Mouse (Mus musculus): ENCODE data around the gene Tfpt. TPM values are rescaled to one million over a fixed set of nuclear protein-coding genes. Genes with fewer than 3 reads are reported as not detected.
"Not testable (repeated sequence)": the region's sequence is repeated elsewhere in the genome, so short reads cannot be mapped to it uniquely, and the experiment has no call there.

The Tfpt gene
- polyA plus RNA-seq, 1 experiment from 2014 or later = 30.4 TPM

GRCm38 (mm10) chr7:3578196-3578595 is 51.5 kb downstream of the Tfpt start:
- Histone ChIP-seq H3K36me3 (ENCODE audit: control insufficient read depth, insufficient read depth, low read length) (no peaks in the 10 kb centered on the region), H3K9ac (replicated peaks; ENCODE audit: low read length) (no peak overlapping the region), H3K27me3 (ENCODE audit: control insufficient read depth, insufficient read depth, low read length) (no peaks in the 10 kb centered on the region), H3K4me3 (replicated peaks; ENCODE audit: low read depth, low read length) (no peak overlapping the region), H3K4me1 (ENCODE audit: control insufficient read depth, insufficient read depth, low read length) (no peaks in the 10 kb centered on the region), H3K27ac (replicated peaks; ENCODE audit: low read depth, low read length) (no peak overlapping the region), H3K4me2 (ENCODE audit: low read length) (no peak overlapping the region), H3K9me3 (ENCODE audit: control insufficient read depth, low read length) (no peaks in the 10 kb centered on the region)
- ATAC-seq (ENCODE audit: low FRiP score, low TSS enrichment) (no peak), DNase-seq (no peak)
- 73% methylated on average over 2 of the region's 2 CpGs for WGBS

DNA sequence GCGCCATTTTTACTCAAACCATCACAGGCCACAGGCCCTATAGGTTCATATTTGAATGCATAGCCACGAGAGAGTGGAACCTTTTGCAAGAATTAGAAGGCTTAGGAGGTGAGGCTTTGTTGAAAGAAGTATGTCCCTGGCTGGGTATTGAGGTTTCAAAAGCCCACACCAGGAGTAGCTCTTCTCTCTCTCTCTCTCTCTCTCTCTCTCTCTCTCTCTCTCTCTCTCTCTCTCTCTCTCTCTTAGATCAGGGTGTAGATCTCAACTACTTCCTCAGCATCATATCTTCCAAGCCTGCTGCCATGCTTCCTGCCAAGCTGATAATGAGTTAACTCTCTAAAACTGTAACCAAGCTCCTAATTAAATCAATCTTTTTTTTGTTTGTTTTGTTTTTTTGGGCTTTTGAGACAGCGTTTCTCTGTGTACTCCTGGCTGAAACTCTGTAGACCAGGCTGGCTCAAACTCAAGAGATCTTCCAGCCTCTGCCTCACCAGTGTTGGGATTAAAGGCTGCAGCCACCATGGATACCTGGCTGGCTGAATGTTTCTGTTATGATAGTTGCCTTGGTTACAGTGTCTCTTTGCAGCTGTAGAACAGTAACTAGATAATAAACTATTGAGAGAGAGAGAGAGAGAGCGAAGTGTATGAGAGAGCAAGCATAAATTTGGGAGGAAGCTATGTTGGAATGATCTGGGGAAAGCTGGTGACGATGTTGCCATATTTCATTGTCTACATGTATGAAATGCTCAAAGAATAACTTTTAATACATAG is 53.2 kb downstream of the Tfpt start:
- DNase-seq (no peak), ATAC-seq (ENCODE audit: low FRiP score, low TSS enrichment) (no peak)
- H3K4me1 ChIP-seq (ENCODE audit: control insufficient read depth, insufficient read depth, low read length) = no peaks in the 10 kb centered on the region
- no peaks in the 10 kb centered on the region for H3K36me3 ChIP-seq (ENCODE audit: control insufficient read depth, insufficient read depth, low read length)
- H3K9me3 ChIP-seq (ENCODE audit: control insufficient read depth, low read length) = no peaks in the 10 kb centered on the region
- no peak overlapping the region for H3K4me3 ChIP-seq (replicated peaks; ENCODE audit: low read depth, low read length)
- 79% methylated on average over 5 of the region's 5 CpGs for WGBS
- no peak overlapping the region for H3K9ac ChIP-seq (replicated peaks; ENCODE audit: low read length)
- no peaks in the 10 kb centered on the region for H3K27me3 ChIP-seq (ENCODE audit: control insufficient read depth, insufficient read depth, low read length)
- H3K27ac ChIP-seq (replicated peaks; ENCODE audit: low read depth, low read length) = no peak overlapping the region
- H3K4me2 ChIP-seq (ENCODE audit: low read length) = no peak overlapping the region

- H3K9me3 ChIP-seq (ENCODE audit: control insufficient read depth, low read length) = no peaks in the 10 kb centered on the region
- H3K9ac ChIP-seq (replicated peaks; ENCODE audit: low read length) = no peak overlapping the region
- DNase-seq (no peak), ATAC-seq (ENCODE audit: low FRiP score, low TSS enrichment) (no peak)
- H3K27me3 ChIP-seq (ENCODE audit: control insufficient read depth, insufficient read depth, low read length) = no peaks in the 10 kb centered on the region
- H3K4me3 ChIP-seq (replicated peaks; ENCODE audit: low read depth, low read length) = no peak overlapping the region
- no peak overlapping the region for H3K4me2 ChIP-seq (ENCODE audit: low read length)
- no peaks in the 10 kb centered on the region for H3K4me1 ChIP-seq (ENCODE audit: control insufficient read depth, insufficient read depth, low read length)
- 65% methylated on average over 5 of the region's 5 CpGs for WGBS
- H3K36me3 ChIP-seq (ENCODE audit: control insufficient read depth, insufficient read depth, low read length) = no peaks in the 10 kb centered on the region
- H3K27ac ChIP-seq (replicated peaks; ENCODE audit: low read depth, low read length) = no peak overlapping the region
These were observed 55.5 kb downstream of the Tfpt start for GRCm38 (mm10) chr7:3574216-3574615.

GRCm38 (mm10) chr7:3571847-3572246 is 57.9 kb downstream of the Tfpt start:
- H3K4me2 ChIP-seq (ENCODE audit: low read length) = no peak overlapping the region
- H3K9me3 ChIP-seq (ENCODE audit: control insufficient read depth, low read length) = no peaks in the 10 kb centered on the region
- no peaks in the 10 kb centered on the region for H3K36me3 ChIP-seq (ENCODE audit: control insufficient read depth, insufficient read depth, low read length)
- 86% methylated on average over 1 of the region's 1 CpGs for WGBS
- H3K4me1 ChIP-seq (ENCODE audit: control insufficient read depth, insufficient read depth, low read length) = no peaks in the 10 kb centered on the region
- no peak overlapping the region for H3K27ac ChIP-seq (replicated peaks; ENCODE audit: low read depth, low read length)
- ATAC-seq (ENCODE audit: low FRiP score, low TSS enrichment) = no peak
- DNase-seq = no peak
- H3K9ac ChIP-seq (replicated peaks; ENCODE audit: low read length) = no peak overlapping the region
- no peaks in the 10 kb centered on the region for H3K27me3 ChIP-seq (ENCODE audit: control insufficient read depth, insufficient read depth, low read length)
- no peak overlapping the region for H3K4me3 ChIP-seq (replicated peaks; ENCODE audit: low read depth, low read length)

GRCm38 (mm10) chr7:3570580-3570979 is 59.1 kb downstream of the Tfpt start:
- not testable (repeated sequence) for ATAC-seq (ENCODE audit: low FRiP score, low TSS enrichment); H3K4me1 ChIP-seq (ENCODE audit: control insufficient read depth, insufficient read depth, low read length); H3K4me3 ChIP-seq (replicated peaks; ENCODE audit: low read depth, low read length); DNase-seq; H3K27ac ChIP-seq (replicated peaks; ENCODE audit: low read depth, low read length); H3K9me3 ChIP-seq (ENCODE audit: control insufficient read depth, low read length); H3K27me3 ChIP-seq (ENCODE audit: control insufficient read depth, insufficient read depth, low read length); H3K4me2 ChIP-seq (ENCODE audit: low read length); H3K36me3 ChIP-seq (ENCODE audit: control insufficient read depth, insufficient read depth, low read length); H3K9ac ChIP-seq (replicated peaks; ENCODE audit: low read length)
- 95% methylated on average over 3 of the region's 3 CpGs for WGBS

Small RNAs within 50 kb of the gene (microRNA-seq; reads per million reads assigned to microRNA genes)
- gene Gm25100 = not detected
- 5.7 reads per million, percentile 28 among the genes with 10 or more reads in this experiment for gene Mir3572

Other genes starting within 250 kb of the Tfpt start
- 12.5 and 12.8 TPM in 2 replicates for gene Cacng8, start 239.2 kb downstream of the Tfpt start, polyA plus RNA-seq (2014; fragmentation: Nextera tagmentation; extraction: Ambion mirVana)
- gene Cacng6, start 205.7 kb downstream of the Tfpt start, polyA plus RNA-seq (2014; fragmentation: Nextera tagmentation; extraction: Ambion mirVana) = 0.18 TPM in 1 of 2 replicates, not detected in the other
- gene Tarm1, start 127.3 kb downstream of the Tfpt start, polyA plus RNA-seq (2014; fragmentation: Nextera tagmentation; extraction: Ambion mirVana) = not detected in 2 replicates
- gene Oscar, start 13.8 kb downstream of the Tfpt start, polyA plus RNA-seq (2014; fragmentation: Nextera tagmentation; extraction: Ambion mirVana) = 0.26 and 0.63 TPM in 2 replicates
- 432 and 586 TPM in 2 replicates for gene Ndufa3, start 12.6 kb downstream of the Tfpt start, polyA plus RNA-seq (2014; fragmentation: Nextera tagmentation; extraction: Ambion mirVana)
- 71.0 and 82.7 TPM in 2 replicates for gene Prpf31, start 56 bp upstream of the Tfpt start, polyA plus RNA-seq (2014; fragmentation: Nextera tagmentation; extraction: Ambion mirVana)
- 36.6 and 51.2 TPM in 2 replicates for gene Cnot3, start 15.3 kb upstream of the Tfpt start, polyA plus RNA-seq (2014; fragmentation: Nextera tagmentation; extraction: Ambion mirVana)
- gene Leng1, start 35.9 kb upstream of the Tfpt start, polyA plus RNA-seq (2014; fragmentation: Nextera tagmentation; extraction: Ambion mirVana) = 10.6 TPM in 2 replicates
- 3.0 and 3.2 TPM in 2 replicates for gene Tmc4, start 47.6 kb upstream of the Tfpt start, polyA plus RNA-seq (2014; fragmentation: Nextera tagmentation; extraction: Ambion mirVana)
- gene Tsen34, start 62.9 kb upstream of the Tfpt start, polyA plus RNA-seq (2014; fragmentation: Nextera tagmentation; extraction: Ambion mirVana) = 232 and 277 TPM in 2 replicates
- 70.6 and 70.7 TPM in 2 replicates for gene Mboat7, start 63.6 kb upstream of the Tfpt start, polyA plus RNA-seq (2014; fragmentation: Nextera tagmentation; extraction: Ambion mirVana)
- gene Rps9, start 74.1 kb upstream of the Tfpt start, polyA plus RNA-seq (2014; fragmentation: Nextera tagmentation; extraction: Ambion mirVana) = 857 and 868 TPM in 2 replicates
- 0.11 and 0.34 TPM in 2 replicates for gene Pirb, start 90.5 kb upstream of the Tfpt start, polyA plus RNA-seq (2014; fragmentation: Nextera tagmentation; extraction: Ambion mirVana)
- gene Gm15448, start 195.8 kb upstream of the Tfpt start, polyA plus RNA-seq (2014; fragmentation: Nextera tagmentation; extraction: Ambion mirVana) = not detected in 2 replicates
- gene Pira2, start 215.1 kb upstream of the Tfpt start, polyA plus RNA-seq (2014; fragmentation: Nextera tagmentation; extraction: Ambion mirVana) = 0.12 TPM in 1 of 2 replicates, not detected in the other

Measured in midbrain, embryonic 14.5 days (tissue).